Mouse (Mus musculus) cerebellum, postnatal 25 days (tissue): ENCODE data around the gene Trip13.

ENCODE experiments used
- DNase-seq, 2 experiments: peaks; one replicate each; pipeline ENCODE4 v3.0.0; 2021; ENCODE audit warnings: mixed read lengths in 2 of 2

Gene Trip13

DNA sequence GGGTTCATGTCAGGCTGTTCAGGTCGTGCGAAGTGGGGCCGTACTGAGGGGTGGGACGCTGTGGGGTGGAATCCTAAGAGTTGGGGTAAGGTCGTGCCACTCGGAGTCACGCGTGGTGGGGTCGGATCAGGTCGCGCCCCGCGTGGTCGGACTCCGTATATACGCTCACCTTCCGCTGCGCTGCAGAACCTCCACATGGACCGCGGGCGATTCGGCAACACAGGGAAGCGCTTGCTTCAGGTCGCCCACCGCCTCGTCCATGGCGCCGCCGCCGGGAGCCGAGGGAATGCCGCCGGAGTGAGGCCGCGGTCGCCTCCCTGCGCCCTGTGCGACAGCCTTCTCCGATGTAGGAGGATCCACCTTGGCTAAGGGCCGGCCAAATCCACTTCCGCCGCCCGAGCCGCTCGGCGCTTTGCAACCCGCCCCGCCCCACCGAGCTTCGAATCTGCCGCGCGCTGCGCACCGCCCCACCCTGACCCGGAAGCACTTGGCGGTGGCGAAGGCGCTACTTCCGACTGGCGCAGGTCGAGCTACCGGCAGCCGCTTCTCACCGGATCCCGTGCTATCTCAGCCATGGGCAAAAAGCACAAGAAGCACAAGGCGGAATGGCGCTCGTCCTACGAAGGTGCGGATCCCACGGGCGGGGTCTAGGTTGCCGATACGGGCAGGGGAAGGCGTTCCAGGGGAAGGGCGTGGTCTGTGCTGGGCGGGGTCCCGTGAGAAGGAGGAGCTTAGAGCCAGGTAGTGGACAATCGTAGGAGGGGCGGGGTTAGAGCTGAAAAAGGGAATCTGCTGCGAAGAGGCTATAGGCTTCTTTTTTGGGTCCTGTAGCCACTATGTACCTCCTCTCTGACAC lies at the start of gene Trip13, which contains the start of gene Brd9:
Gene Trip13 (minus strand): TSS at position 464 of the 856 bp plus-strand sequence.
Gene Brd9 (plus strand): TSS at position 491 of the 856 bp plus-strand sequence.
- peak; percentile 95 for DNase-seq

DNA sequence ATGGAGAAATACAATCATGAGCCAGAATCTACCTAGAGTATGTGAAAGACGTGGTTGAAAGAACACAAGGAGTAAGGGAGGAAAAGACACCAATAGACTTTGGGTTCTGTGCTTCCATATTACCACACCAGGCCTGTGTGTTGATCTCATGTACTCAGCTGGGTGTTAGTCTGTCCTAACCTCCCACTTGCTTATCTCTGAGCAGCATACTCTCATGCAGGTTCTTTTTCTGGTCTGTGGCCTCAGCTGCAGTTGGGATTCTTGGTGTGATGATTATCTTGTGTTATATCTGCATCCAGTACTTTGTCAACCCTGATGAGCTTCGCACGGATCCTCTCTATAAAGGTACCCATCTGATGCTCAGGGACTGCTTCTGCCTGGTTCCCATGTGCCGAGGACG lies 39.4 kb upstream of the Trip13 start:
- DNase-seq = no peak

DNA sequence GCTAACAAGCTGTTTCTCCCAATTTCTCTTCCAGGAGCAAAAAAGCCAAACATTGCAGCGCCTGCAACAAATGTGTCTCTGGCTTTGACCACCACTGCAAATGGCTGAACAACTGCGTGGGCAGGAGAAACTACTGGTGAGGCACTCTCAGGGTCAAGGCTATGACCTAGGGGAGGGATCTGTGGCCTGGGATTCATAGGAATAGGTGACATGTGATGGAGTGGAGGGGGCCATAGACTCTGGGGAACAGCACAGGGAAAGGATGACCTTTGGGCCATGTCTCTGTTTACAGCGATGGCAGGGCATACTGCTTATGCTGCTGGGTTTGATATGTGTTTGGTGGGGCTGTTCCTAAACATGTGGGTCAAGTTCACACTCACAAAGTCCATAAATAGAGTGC lies 36.9 kb upstream of the Trip13 start:
- no peak for DNase-seq

DNA sequence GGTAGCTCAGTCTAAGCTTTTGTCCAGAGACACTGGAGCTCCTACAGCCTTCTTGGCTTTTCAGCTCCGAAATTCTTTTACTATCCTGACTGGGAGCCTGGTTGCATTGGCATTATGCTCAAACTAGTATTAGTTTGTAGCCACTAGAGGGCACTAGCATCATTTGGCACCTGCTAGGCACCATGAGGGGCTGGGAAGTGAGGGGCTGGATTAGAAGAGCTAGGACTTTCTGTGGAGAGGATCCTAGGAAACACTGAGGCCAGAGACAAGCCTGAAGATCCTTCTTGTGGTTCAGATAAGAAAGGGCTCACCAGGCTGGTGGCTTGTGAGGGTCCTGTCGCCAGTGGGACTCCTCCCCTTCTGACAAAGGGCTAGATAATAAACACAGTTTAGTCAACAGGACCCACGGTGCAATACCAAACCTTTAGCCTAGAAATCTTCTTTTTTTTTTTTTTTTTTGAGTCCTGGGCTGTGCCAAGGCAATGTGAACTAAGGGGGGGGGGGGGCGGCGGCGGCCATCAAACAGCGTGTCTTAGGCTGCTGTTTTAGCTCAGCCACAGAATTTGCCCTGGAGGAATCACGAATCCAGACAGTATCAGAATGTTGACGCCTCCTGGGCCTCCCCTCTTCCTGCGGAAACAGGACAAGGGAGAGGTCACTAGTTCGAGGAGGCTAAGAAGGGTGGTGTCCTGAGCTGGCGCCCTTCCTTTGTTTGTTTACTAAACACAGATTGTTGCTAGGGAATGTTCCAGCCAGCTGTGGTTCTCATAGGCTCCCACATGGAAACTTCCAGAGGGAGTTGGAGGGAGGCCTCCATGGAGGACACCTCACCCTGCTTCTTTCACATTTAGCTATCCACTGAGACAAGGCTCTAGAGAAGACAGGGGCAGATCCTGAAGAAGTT lies 33.2 kb upstream of the Trip13 start:
- DNase-seq = peak; percentile 58 to 67

GRCm38 (mm10) chr13:73963551-73963950 lies 26.0 kb upstream of the Trip13 start, which contains the start of gene Zdhhc11:
Gene Zdhhc11, plus strand, starts transcription at chr13:73963851.
- no peak for DNase-seq

- DNase-seq = no peak
These were observed 23.6 kb upstream of the Trip13 start for GRCm38 (mm10) chr13:73961177-73961576.

GRCm38 (mm10) chr13:73960117-73960652 lies 22.6 kb upstream of the Trip13 start:
- no peak for DNase-seq

- DNase-seq = no peak
These were observed 17.9 kb upstream of the Trip13 start for GRCm38 (mm10) chr13:73955531-73955930.

DNA sequence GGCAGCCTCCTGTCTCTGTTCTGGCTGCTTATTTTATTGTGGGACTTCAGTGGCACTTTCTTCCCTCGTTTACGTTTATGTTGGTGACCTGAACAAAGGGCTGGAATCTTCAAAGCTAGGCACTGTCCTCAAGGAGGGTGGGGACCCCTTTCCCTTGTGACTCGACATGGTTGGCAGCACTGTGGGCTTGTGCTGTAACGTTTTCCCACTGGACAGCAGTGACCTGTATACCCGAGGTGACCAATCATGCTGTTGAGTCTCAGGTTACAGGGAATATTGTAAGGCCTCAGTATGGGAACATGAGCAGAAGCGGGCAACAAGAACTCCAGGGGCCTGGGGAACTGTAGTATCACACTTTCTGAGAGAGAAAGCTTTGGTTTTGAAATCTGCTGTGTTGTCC lies 17.1 kb upstream of the Trip13 start:
- no peak for DNase-seq

GRCm38 (mm10) chr13:73953551-73954130 lies 16.1 kb upstream of the Trip13 start:
- DNase-seq = no peak

DNA sequence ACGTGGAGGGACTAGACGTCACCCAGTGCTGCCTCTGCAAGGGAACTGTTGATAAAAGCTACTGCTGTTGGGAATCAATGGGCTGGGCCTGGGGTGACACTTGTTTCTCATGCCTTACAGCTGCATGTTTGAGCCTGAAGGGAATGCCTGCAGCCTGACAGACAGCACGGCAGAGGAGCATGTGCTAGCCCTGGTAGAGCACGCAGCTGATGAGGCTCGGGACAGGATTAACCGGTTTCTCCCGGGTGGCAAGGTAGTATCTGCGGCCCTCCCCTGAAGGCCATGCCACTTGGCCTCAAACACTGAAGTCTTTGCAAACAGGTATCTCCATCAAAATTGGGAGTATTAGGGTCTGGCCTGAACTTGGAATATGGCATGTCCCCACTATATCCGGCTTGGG lies 7.0 kb upstream of the Trip13 start:
- DNase-seq = no peak

- no peak for DNase-seq
These were observed 1.5 kb upstream of the Trip13 start for GRCm38 (mm10) chr13:73939101-73939500.

DNA sequence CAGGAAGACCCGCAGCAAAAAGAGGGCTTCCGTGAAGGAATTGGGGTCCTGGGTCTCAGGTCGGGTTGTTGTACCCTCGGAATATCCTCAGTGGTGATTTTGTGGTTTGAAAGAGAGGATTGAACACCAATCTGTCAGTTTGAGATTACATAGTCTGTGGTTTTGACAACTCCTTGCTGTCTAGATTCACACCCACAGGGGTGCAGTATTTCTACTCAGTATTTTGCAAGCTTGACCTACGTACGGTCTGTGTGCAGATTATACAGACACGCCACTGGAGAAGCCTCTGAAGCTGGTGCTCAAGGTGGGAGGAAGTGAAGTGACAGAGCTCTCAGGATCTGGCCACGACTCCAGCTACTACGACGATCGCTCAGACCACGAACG lies 585 bp upstream of the Trip13 start:
- DNase-seq = peak in 1 of 2 experiments; percentile 16

DNA sequence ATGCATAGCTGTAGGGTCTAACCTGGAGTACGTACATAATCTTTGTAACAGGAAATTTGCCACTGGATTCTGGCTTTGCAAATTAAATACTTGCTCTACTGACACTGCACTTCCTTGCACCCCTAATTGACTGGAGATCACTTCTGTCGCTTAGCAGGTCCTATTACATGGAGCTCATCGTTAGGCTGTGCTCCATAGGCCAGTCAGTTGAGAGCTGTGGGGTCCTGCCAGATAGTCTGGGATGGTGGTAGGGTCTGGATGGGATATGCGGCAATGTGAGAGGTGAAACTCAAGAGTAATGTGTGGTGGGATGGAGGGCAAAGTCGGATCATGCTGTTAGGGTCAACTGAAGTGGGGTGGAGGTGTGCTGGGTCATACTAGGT lies 655 bp downstream of the Trip13 start:
- no peak for DNase-seq

DNA sequence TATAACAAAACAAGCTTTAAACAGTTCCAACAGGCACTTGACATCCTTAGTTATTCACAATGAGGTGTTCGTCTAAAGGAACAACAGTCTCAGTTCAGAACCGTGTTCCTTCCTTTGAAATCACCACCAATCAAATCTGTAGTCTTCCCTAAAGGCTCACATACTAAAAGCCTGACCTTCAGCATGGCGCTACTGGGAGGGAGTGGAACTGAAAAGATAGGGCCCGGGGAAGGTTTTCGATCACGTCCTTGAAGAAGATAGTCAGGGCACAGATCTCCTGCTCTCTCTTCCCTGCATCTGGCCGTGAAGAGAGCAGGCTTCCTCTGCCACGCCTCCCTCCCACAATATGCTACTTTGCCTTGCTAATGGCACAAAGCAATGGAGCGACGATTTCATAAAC lies 5.4 kb downstream of the Trip13 start:
- no peak for DNase-seq

DNA sequence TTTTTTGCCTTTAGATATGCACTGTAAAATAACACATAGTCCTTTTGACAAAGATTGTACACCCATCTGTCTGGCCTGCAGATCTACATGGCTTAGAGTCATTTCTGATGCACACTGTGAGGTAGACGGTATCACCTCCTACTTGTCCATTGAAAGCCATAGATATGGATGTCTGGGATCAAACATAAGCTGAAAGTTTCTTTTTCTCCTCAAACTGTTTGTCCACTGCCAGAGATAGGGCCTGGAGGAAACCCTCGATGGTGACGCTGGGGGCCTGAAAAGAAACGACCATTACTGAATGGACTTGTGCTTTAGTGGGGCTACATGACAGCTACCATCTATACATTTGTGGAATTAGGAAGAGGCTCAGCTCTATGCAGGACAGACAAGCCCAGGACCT lies 24.5 kb downstream of the Trip13 start:
- DNase-seq = no peak

GRCm38 (mm10) chr13:73907683-73908412 lies 29.7 kb downstream of the Trip13 start:
- peak in 1 of 2 experiments; percentile 34 for DNase-seq

DNA sequence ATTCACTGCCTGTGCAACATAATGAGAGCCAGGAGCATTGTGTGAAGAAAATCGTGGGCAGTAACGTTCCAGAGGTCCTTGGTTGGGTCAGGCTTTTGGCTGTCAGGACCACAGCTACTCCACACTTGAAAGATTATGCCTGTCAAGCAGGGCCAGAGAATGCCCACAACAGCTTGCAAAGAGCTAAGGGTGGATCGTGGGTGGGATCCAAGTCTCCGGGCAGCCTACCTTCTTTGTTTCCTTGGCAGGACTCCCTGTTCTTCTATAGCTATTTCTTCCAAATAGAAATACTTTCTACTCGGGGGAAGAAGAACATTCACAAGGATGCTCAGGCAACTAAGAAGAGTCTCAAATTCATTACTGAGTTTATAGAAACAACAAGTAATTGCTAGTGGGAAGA lies 30.4 kb downstream of the Trip13 start:
- DNase-seq = no peak

DNA sequence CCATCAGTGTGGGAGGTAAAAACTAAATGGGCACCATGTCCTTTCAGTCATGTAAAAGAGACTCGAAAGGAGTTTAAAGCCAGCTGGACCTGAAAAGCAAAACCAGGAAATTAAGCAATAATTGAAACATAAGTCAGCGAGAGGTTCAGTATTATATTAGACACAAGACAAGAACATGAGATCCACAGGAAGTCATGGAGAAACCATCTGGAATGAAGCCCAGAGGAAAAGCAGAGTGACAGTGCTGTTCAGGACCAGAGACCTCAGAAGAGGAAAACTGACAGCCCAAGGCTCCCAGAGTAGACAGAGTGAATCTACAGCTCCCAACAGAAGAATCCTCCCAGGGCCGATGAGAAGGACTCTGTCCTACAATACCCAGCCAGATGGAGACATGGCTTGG lies 40.0 kb downstream of the Trip13 start:
- DNase-seq = no peak

DNA sequence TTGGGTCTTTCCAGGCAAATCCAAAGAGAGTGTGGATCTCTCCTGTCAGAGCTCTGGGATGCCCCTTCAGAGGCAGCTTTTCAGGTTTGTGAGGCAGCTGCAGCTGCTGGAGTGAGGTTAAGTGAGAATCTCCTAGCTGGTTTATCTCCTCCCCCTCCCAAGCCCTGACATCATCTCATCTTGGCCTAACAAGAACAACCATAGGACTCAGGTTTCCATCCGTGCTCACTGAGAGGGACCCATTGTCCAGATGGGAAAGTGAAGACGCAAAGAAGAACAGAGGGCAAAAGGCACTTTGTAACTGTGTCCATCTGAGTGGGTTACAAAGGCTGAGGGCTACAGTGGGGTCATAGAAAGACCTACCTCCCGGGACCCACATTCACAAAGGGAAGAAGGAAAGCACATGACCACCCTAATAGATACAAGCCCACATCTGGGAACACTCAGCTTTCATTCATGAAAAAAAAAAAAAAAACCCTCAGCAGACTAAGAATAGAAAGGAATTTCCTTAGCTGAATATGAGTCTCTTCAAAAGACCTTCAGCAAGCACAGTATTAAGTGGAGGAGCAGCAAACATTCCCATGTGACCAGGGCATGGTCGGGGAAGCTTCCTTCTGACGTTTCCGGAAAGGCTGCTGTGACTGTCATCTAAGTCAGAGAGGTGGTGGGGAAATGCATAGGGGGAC lies 44.9 kb downstream of the Trip13 start:
- no peak for DNase-seq

- no peak for DNase-seq
These were observed 50.1 kb downstream of the Trip13 start for GRCm38 (mm10) chr13:73887415-73887874.

GRCm38 (mm10) chr13:73886601-73887000 lies 51.0 kb downstream of the Trip13 start:
- DNase-seq = no peak
